Mouse (Mus musculus) cerebellum, adult 11 months (tissue): ENCODE measurements around the gene Gm49387.

ENCODE experiments used
- DNase-seq: peaks from one replicate; pipeline ENCODE4 v3.0.0; 2022

Gene Gm49387

DNA sequence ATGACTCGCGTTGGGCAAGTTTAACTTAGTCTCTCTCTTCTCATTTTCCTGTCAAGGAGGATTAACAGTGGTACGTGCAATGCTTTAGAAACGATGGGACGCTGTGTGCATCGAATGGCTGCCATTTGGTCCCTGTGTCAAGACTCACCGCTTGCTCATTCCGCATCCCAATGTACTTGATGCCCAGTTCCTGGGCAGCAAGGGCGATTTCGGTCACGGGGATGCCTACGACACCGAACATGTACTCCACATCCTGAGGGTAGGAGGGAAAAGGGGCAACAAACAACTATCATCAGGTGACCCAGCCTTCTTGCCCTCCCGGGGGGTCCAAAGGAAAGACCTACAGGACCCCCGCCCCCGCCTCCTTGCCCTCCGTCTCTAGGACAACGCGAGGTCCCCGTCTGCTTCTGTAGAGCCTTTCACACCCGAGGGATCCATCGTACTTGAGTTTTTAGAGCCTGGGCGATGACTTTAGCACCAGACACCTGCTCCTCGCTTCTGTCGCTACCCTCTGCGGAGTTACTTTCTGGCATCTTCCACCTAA lies at the start of gene Gm49387:
TSS of gene Gm49387 (minus strand) at position 533 of the 544 bp plus-strand sequence.
- peak; percentile 24 for DNase-seq

DNA sequence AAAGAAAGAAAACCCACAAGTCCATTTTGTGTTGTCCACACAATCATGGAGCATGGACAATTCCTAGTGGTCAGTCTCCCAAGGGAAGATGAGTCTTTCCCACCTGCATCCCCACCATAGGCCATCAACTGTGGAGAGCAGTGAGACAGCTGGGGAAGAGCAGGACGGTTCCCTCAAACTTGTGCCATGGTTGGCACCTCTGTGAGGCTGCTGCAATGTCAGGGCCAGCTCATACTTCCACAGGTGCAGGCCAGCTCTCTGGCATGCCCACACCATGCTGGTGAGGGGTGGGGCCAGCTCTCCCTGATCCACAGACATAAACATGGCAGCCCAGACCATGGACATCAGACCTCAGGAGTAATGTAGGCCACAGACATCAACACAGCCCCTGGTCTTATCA lies 45.6 kb upstream of the Gm49387 start:
- no peak for DNase-seq

DNA sequence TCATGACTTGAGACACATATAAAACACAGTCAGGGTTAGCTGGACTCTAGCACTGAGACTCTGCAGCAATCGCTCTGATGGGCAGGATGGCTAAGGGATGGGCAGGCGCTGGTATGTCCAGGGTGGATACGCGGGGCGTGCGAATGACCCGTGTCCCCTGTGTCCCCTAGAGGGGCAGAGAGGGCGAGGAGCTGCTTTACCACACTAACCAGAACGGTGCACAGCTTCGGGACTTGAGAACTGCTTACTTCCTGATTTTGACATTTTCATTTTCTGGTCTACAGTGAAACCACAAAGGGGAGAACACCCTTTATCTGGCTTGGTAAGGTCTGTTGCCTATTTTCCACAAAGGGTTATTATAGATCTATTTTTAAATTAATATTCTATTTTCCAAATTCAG lies 45.0 kb upstream of the Gm49387 start:
- no peak for DNase-seq

GRCm38 (mm10) chr14:31684343-31685040 lies 43.8 kb upstream of the Gm49387 start:
- no peak for DNase-seq

GRCm38 (mm10) chr14:31683610-31684009 lies 42.9 kb upstream of the Gm49387 start:
- no peak for DNase-seq

DNA sequence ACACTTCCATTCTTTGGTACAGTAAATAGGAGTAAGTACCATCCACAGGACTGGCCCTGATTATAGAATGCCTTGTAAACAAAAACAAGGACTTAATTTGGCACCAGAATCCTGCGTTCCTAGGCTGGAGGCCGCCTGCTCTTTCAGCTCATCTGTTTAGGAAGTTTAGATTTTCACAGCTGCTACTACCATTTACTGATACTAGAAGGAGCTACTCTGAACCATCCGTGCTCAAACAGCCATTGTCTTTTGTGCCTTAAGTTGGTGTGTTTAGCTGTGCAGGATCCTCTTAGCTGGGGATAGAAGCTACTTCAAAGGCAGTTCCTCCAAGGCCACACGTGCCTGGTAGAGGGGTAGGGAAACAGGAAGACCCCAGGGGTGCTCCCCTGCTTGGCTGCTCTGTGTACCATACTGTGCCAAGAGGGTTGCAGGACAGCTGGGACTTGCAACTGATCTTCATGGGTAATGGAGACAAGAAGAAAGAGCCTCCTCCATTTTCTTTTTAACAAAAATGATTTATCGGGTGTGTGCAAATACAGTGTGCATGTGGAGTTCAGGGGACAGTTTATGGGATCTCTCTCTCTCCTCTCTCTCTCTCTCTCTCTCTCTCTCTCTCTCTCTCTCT lies 41.4 kb upstream of the Gm49387 start:
- no peak for DNase-seq

DNA sequence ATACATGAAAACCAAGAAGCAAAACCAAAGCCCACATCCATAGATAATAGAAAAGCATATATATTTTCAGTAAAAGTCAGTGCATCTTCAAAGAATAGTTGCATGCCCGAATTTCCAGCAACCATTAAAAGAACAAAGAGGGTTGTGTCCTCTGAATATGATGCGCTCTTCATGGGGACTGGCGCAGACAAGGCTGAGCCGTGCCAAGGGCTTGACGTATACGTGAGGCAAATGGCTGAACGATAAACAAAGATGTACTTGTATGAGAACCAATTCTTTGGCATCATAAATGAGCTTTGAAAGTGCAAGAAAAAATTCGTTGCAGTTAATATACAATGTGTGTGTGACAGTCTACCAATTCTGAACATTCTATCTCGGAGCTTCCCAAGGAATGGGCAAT lies 40.6 kb upstream of the Gm49387 start:
- no peak for DNase-seq

- DNase-seq, result no peak
Measured at GRCm38 (mm10) chr14:31680656-31681055, 40.0 kb upstream of the Gm49387 start.

DNA sequence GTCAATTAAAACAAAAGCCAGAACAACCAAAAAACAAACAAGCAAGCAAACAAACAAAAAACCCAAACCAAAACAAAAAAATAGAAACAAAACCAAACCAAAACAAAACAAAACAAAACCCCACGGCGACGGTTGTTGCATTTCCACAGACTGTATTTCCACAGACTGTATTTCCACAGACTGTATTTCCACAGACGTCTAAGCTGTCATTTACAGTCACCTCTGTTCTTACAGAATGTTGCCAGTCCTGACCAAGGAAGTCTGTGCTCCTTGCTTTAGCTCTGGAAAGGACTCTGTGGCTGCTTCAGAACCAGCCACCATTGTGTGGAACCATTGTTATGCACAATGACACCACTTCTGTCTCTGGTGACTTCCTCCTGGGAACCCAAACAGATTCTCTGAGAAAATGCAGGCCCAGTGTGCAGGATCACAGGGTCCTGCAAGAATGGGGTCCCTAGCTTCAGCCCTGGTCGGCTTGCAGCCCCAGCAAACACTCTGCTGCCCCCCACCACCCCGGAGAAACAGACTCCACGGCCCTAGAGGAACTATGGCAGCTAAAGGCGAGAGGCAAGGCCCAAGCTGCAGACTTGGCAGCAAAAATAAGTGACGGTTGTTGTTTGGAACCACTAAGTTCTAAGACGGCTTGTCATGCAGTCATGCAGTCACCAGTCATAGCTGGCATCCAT lies 31.1 kb upstream of the Gm49387 start:
- no peak for DNase-seq

GRCm38 (mm10) chr14:31669642-31670490 lies 29.2 kb upstream of the Gm49387 start:
- DNase-seq, result no peak

GRCm38 (mm10) chr14:31669161-31669611 lies 28.5 kb upstream of the Gm49387 start:
- DNase-seq, result no peak

- DNase-seq, result no peak
Measured at GRCm38 (mm10) chr14:31668326-31668725, 27.6 kb upstream of the Gm49387 start.

DNA sequence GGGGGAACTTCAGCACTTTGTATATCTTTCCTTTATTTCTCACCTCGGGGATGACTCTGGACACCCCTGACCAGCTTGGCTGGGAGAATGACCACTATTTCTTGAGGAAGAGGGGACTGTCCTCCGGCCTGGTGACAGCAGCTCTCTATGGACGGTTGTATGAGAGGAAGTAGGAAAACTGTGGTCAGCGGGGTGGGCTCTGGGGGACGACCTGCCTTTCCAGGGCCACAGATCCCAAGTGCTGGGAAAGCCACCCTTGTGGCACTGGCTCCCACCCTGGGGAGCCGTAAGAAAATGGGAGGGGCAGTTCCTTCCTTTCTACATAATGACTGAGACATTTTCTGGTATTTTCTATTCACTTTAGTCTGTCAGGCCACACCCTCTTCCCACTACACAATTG lies 27.1 kb upstream of the Gm49387 start:
- no peak for DNase-seq

DNA sequence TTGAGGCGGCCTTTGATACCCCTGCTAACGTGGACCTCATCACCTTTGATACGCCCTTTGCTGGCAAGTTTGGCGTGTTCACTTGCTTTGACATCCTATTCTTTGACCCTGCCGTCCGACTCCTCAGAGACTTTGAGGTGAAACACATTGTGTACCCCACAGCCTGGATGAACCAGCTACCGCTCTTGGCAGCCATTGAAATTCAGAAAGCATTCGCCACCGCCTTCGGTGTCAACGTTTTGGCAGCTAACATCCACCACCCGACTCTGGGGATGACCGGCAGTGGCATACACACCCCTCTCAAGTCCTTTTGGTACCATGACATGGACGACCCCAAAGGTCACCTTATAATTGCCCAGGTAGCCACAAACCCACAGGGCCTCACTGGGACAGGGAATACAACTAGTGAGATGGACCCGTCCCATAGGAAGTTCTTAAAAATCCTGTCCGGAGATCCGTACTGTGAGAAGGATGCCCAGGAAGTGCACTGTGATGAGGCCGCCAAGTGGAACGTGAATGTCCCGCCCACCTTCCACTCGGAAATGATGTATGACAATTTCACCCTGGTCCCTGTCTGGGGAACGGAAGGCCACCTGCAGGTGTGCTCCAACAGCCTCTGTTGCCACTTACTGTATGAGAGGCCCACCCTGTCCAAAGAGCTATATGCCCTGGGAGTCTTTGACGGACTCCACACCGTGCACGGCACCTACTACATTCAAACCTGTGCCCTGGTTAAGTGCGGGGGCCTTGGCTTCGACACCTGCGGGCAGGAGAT lies 26.4 kb upstream of the Gm49387 start:
- DNase-seq, result no peak

GRCm38 (mm10) chr14:31665566-31665940 lies 24.9 kb upstream of the Gm49387 start:
- no peak for DNase-seq

GRCm38 (mm10) chr14:31664903-31665565 lies 24.4 kb upstream of the Gm49387 start:
- no peak for DNase-seq

- DNase-seq, result no peak
Measured at GRCm38 (mm10) chr14:31664100-31664902, 23.6 kb upstream of the Gm49387 start.

GRCm38 (mm10) chr14:31663376-31664099 lies 22.9 kb upstream of the Gm49387 start:
- no peak for DNase-seq

GRCm38 (mm10) chr14:31662555-31663211 lies 22.0 kb upstream of the Gm49387 start:
- no peak for DNase-seq
